Mouse (Mus musculus) heart, adult 18-20 months (tissue): ENCODE results near the gene Igf2bp1. TPM values are rescaled to one million over a fixed set of nuclear protein-coding genes. Genes with fewer than 3 reads are reported as not detected.
A peak's percentile ranks its signal among the peaks of the same experiment; 100 is the strongest.
"Not testable (repeated sequence)": the region's sequence is repeated elsewhere in the genome, so short reads cannot be mapped to it uniquely, and the experiment has no call there.

Experiments
- DNase-seq, 2 experiments: peaks; one replicate each; pipeline ENCODE4 v3.0.0; 2021 to 2022; ENCODE audit warnings: mixed read lengths in 1 of 2
- total RNA-seq, 2 experiments: library from RNA; stranded (reverse); gene quantifications; 2 replicates each; pipeline ENCODE4 v1.2.3; 2021

Igf2bp1 gene
- total RNA-seq, 2 experiments from 2014 or later: 0.05 to 0.35 TPM

GRCm38 (mm10) chr11:95959152-95959551, 46.6 kb downstream of the Igf2bp1 start:
- DNase-seq: peak in 1 of 2 experiments; percentile 3

- DNase-seq: no peak
These were observed 47.5 kb downstream of the Igf2bp1 start for GRCm38 (mm10) chr11:95958251-95958650.

- DNase-seq: no peak
These were observed 48.3 kb downstream of the Igf2bp1 start for GRCm38 (mm10) chr11:95957407-95957806.

GRCm38 (mm10) chr11:95953313-95953712, 52.4 kb downstream of the Igf2bp1 start:
- DNase-seq: no peak

DNA sequence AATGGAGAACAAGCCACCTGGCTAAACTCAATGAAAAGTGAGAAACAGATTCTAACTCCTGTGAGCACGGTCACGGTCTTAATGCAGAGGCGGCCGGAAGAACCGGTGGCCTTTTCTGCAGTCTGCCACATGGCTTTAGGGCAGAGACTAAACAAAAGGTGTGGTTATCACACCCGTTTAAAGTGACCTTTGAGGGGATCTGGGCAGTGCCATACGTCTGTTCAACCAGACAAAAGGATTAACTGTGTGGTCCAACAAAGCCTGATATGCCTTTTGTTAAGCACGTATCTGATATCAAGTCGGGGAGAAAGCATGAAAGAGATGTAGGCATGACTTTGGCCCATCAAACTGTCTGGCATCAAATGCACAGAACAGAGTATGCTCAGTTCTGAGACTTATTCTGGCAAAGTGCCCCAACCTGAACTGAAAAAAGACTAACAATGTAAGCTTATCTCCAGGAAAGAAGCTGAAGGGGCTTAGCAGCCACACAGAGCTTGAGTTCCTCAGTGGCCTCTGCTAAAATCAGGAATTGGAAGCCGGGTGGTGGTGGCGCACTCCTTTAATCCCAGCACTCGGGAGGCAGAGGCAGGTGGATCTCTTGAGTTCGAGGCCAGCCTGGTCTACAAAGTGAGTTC, 59.8 kb downstream of the Igf2bp1 start:
- DNase-seq: no peak

GRCm38 (mm10) chr11:95939828-95940507, 65.8 kb downstream of the Igf2bp1 start:
- no peak for DNase-seq

DNA sequence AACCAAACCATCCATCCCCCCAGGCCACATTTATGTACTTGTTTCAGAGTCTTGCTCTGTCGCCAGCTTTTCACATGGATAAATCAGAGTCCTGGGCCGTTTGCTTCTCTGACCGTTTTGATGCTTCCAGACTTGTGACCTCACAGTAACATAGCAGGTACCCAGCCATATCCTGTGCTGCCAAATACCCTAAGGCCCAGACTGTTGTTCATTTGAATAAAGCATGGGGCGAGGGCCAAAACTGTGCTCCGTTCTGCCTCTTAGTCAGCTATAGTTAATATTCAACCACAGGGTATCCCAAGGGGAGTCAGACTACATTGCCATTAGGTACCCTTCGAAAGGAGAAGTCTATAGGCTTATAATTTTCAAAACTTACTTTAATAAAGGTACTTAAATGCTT, 69.3 kb downstream of the Igf2bp1 start:
- no peak for DNase-seq

- not testable (repeated sequence) for DNase-seq
These were observed 73.6 kb downstream of the Igf2bp1 start for GRCm38 (mm10) chr11:95932168-95932567.

DNA sequence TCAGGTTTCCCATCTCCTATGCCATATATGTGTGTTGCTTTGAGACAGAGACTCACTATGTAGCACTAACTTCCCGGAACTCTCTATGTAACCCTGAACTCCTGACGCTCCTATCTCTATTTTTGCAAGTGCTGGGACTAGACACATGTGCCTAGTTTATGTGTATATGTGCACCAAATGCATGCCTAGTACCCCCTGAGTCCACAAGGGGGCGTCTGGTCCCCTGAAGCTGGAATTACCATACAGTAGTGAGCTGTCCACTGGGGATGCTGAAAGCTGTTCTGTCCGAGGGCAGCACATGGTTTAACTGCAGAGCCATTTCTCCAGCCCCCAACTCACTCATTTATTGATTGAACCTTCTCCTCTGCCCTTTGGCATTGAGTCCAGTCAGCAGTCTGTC, 79.3 kb downstream of the Igf2bp1 start:
- no peak for DNase-seq

- DNase-seq: no peak
These were observed 79.8 kb downstream of the Igf2bp1 start for GRCm38 (mm10) chr11:95925976-95926375.

DNA sequence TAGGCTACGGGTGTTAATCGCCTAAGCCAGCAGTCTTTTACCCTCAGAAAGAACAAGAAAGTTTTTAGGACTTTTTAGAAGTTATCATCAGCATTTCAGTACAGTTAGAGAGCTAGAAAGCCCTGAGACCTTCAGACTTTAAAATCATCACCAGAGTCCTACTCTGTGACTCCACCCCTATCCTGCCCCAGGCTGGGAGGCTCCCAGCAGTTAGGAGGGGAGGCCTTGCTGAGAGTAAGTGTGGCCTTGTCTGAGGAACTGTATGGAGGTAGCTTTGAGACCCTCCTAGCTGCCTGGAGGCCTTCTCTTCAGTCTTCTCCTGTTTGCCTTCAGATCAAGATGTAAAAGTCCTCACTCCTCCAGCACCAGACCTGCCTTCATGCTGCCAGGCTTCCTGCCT, 81.5 kb downstream of the Igf2bp1 start:
- no peak for DNase-seq

DNA sequence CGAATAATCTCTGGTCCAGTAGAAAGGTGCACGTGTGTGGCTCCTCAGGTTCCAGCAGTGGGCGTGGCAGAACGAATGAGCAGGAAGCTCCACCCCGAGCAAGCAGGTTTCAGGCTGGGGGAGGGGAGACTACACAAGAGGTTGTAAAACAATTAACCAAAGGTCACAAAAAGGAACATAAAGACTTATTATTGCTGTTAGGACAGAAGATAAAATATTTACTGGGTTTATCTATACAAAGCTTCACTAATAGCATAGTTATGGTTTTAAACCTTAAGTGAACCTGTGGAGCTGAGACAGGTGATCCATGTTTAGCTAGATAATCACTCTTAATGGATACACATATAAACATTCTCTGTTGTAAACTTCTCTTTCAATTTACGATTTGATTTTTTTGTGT, 82.3 kb downstream of the Igf2bp1 start:
- not testable (repeated sequence) for DNase-seq

GRCm38 (mm10) chr11:95921991-95922621, 83.6 kb downstream of the Igf2bp1 start:
- no peak for DNase-seq

DNA sequence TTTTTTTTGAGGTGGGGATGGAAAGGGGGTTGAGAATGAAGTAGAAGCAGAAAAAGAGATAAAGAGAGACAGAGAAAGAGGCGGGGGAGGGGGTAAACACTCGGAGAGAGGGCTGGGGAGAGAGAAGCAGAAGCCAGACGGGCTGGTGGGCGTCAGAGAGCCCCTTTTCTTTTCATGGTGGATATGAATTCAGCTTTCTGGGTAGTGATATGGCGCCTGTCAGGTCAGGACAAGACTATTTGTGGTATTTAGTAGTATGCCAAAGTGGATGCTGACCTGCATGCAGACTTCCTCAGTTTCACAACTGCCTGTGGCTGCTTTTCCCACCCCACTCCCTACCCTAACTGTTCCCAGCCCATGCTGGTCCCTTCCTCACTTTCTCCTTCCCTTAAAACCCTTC, 89.3 kb downstream of the Igf2bp1 start:
- DNase-seq: no peak

- DNase-seq: peak in 1 of 2 experiments; percentile 12
These were observed 90.6 kb downstream of the Igf2bp1 start for GRCm38 (mm10) chr11:95915006-95915710.

DNA sequence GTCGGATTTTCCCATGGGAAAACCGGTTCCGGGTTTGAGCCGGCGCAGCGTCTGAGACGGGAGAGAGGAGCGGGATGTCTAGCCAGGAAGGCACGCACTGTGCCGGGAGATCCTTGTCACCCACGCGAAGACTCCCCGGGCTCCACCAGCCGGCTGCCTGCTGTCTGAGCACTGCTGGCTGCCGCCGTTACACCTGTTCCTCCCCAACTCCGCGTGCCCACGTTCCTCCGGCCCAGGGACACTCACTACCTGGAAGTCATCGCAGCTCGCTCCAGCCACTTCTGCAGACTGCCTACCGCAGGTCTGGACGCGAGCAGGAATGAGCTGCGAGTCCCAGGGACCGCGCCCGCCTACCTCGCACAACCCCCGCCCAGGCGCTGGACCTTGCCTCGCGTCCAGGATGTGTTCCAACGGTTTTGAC, 91.2 kb downstream of the Igf2bp1 start, which contains the start of gene B4galnt2:
B4galnt2 (minus strand) TSS at position 321 of the 421 bp plus-strand sequence.
- DNase-seq: no peak

GRCm38 (mm10) chr11:95913959-95914566, 91.7 kb downstream of the Igf2bp1 start:
- no peak for DNase-seq

GRCm38 (mm10) chr11:95911579-95911978, 94.2 kb downstream of the Igf2bp1 start:
- no peak for DNase-seq

DNA sequence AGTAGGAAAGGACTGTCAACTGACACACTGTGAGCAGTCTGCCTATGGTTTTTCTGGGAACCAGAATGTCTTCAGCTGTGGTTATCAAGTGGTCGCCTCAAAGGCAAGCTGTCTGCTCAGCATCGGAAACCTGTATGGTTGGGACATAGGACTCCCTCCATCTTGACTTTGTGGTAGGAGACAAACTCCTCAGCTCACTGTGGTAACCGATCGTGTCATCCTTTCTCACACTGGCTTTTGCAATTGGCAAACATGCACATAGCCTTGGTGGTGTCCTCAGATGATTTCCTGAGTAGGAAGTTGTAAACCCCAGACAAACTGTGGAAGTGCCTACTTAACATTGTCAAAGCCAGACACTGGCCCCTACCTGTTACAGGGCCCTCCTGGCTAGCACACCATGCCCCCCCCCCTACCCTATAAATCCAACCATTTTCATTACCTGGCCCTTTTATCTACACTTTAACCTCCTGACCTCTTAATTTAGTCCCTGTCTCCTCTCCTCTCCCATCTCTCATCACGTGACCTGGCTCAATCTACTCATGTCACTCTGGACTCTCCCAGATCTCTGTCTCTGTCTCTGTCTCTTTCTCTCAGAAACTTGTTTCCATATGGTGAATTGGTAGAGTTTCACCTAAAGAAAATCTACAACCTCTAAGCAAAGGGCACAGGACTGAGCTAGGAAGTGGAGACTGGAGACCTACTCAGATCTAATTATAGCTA, 97.8 kb downstream of the Igf2bp1 start:
- no peak for DNase-seq
